Comparison of ENCODE assay signal across 8 mouse cellular contexts in the genomic region with DNA sequence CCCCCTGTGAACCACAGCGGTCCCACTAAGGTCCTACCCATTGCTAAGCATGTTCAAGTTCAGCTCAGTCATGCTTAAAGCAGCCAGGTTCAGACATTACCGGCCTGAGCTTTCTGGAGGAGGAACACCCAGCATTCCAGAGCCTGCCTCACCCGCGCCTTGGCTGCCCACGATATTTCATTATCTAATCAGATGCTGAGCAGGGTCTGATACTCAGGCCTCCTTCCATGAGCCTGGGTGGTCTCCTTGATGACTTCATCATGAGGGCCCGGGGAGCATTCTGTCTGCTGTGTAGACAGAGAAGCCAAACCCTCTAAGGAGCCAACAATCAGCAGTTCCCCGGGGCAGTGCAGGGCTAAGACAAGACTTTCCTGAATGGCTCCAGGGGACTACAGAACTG.
DNase-seq lines count a peak whose midpoint lies in the region; ATAC-seq and TF ChIP-seq lines count a peak whose summit lies in the region.
"Had no signal": no experiment of that assay in that cellular context is flagged by ENCODE, and none has a peak within 500 bp of the region (broad histone marks: within the 10 kb centered on the region; RNA-seq: fewer than 3 reads in every experiment).

No protein-coding gene starts in this region.

- no peaks in the 10 kb centered on the region for H3K36me3 ChIP-seq in myocyte (ENCODE audit: control insufficient read depth, insufficient read depth)

- H3K79me2 ChIP-seq in myocyte (ENCODE audit: control insufficient read depth, insufficient read depth), result no peaks in the 10 kb centered on the region

- TF ChIP-seq CTCF in embryonic fibroblast, embryonic 13.5 days (IDR thresholded peaks at IDR 0.05; ENCODE audit: borderline replicate concordance, insufficient read depth, low read length), result no peak

- no peak for TF ChIP-seq POLR2A in embryonic fibroblast, embryonic 13.5 days (IDR thresholded peaks at IDR 0.05; ENCODE audit: low read depth, low read length)
- no peak for TF ChIP-seq POLR2A in myocyte (IDR thresholded peaks at IDR 0.05; ENCODE audit: insufficient read length, low read depth)

- H3K4me1 ChIP-seq in embryonic fibroblast, embryonic 13.5 days (ENCODE audit: control insufficient read depth, insufficient read depth, low read length), result peaks cover 15% of the 10 kb centered on the region

- H3K4me2 ChIP-seq in myocyte (ENCODE audit: low read depth), result peak overlapping the region; percentile 73

- ATAC-seq in hematopoietic stem cell, adult 5-6 weeks (replicated peaks in 1 of 2; ENCODE audit: insufficient read depth in 1 of 2, low FRiP score in 2 of 2, low TSS enrichment in 1 of 2, low read depth in 1 of 2, poor library complexity in 2 of 2, severe bottlenecking in 2 of 2), result peak; percentile 13 to 15; a peak in 2 of 4 replicates

- no peaks in the 10 kb centered on the region for H3K27me3 ChIP-seq in myocyte (ENCODE audit: control insufficient read depth, insufficient read depth, insufficient read length)

- peak; percentile 57 to 62 for DNase-seq in lung, adult 18-20 months
- no peak for DNase-seq in lung, postnatal 25 days (ENCODE audit: low spot score)
- no peak for DNase-seq in spleen, adult 18-20 months
- no peak for DNase-seq in c-Kit-positive CD71-positive TER-119-positive erythroid progenitor cells, embryonic 14.5 days (ENCODE audit: low spot score)

- no peak overlapping the region for H3K4me3 ChIP-seq in embryonic fibroblast, embryonic 13.5 days (ENCODE audit: insufficient read depth, low read length)
- H3K4me3 ChIP-seq in myocyte, result no peak overlapping the region

- H3ac ChIP-seq in myocyte (ENCODE audit: control insufficient read depth, insufficient read length), result no peak overlapping the region

- peak overlapping the region; percentile 95 for H3K27ac ChIP-seq in embryonic fibroblast, embryonic 13.5 days (ENCODE audit: insufficient read depth, low read length)
- H3K27ac ChIP-seq: macrophage had no signal

TF ChIP-seq in myocyte, 11 proteins besides CTCF, POLR2A, EP300 and RAD21:
- TF ChIP-seq MYOG (IDR thresholded peaks at IDR 0.05; ENCODE audit: control insufficient read depth in 1 of 3, insufficient read depth in 1 of 3, insufficient read length in 2 of 3, low read depth in 2 of 3), result no peak
- no peak for TF ChIP-seq E2F4 (IDR thresholded peaks at IDR 0.05; ENCODE audit: insufficient read depth)
- TF ChIP-seq SRF (IDR thresholded peaks at IDR 0.05; ENCODE audit: control insufficient read depth, insufficient read length, low read depth), result no peak
- no peak for TF ChIP-seq CEBPB (IDR thresholded peaks at IDR 0.05; ENCODE audit: insufficient read depth, poor library complexity, severe bottlenecking)
- no peak for TF ChIP-seq POLR2AphosphoS2 (IDR thresholded peaks at IDR 0.05; ENCODE audit: insufficient read length, low read depth)
- no peak for TF ChIP-seq USF1 (IDR thresholded peaks at IDR 0.05; ENCODE audit: low read depth)
- no peak for TF ChIP-seq TCF3 (IDR thresholded peaks at IDR 0.05; ENCODE audit: insufficient read length, low read depth)
- TF ChIP-seq MAX (IDR thresholded peaks at IDR 0.05; ENCODE audit: low read depth), result no peak
- TF ChIP-seq MYOD1 (IDR thresholded peaks at IDR 0.05; ENCODE audit: control insufficient read depth in 1 of 3, insufficient read length in 2 of 3, low read depth in 2 of 3), result no peak
- no peak for TF ChIP-seq REST (IDR thresholded peaks at IDR 0.05; ENCODE audit: insufficient read depth, insufficient read length)
- TF ChIP-seq TCF12 (IDR thresholded peaks at IDR 0.05; ENCODE audit: insufficient read depth, poor library complexity, severe bottlenecking), result no peak
TF ChIP-seq in myocyte: peak in this region for 0.

Comparison
In these comparisons a context has a peak if more than half of its experiments do, and no peak if none do; other contexts are left out.
1. DNase-seq: peak in lung, adult 18-20 months (2 of 2); none in lung, postnatal 25 days (single experiment), spleen, adult 18-20 months (0 of 2) and c-Kit-positive CD71-positive TER-119-positive erythroid progenitor cells, embryonic 14.5 days (single experiment).